Mouse (Mus musculus): ENCODE data around the gene Rapgef3. TPM values are rescaled to one million over a fixed set of nuclear protein-coding genes. Genes with fewer than 3 reads are reported as not detected.

Gene Rapgef3
- total and polyA plus RNA-seq, 2 experiments from 2014 or later, result 17.6 to 57.8 TPM

DNA sequence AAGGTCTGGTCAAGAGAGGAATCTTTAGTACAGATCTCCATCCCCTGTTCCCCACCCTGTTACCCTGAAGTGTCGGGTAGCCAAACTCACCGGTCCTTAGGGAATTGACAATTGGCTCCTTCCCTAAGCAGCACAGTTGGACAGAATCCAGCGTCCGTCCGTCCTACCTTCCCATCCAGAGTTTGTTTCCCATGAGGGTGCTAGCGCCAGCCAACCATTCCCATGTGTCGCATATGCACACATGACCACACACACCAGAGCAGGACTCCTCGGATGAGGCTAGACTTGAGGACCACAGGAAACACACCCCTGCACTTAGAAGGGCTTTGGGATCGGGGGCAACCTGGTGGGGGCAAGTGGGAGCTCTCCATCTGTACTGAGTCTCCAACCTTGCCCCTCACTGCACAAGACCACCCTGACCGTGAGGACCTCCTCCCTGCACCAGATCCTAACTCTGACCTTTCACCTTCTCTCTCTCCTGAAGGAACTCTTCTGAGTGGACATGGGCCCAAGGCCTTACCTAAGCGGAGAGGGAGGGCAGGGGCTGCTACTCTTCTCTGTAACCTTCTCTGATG lies 23.4 kb upstream of the Rapgef3 start:
- TF ChIP-seq CTCF (IDR thresholded peaks at IDR 0.05; ENCODE audit: low read depth), result no peak
- no peak for TF ChIP-seq EP300 (IDR thresholded peaks at IDR 0.05; ENCODE audit: low read depth)
- Histone ChIP-seq H3K4me1 (ENCODE audit: control insufficient read depth, insufficient read depth) (peaks cover 6% of the 10 kb centered on the region; the same call in 1 of the 2 replicates), H3K4me3 (ENCODE audit: low read depth, low read length) (no peak overlapping the region), H3K27me3 (ENCODE audit: control insufficient read depth, insufficient read depth, low read length) (no peaks in the 10 kb centered on the region), H3K27ac (ENCODE audit: low read depth) (no peak overlapping the region), H3K9me3 (replicated peaks; ENCODE audit: control insufficient read depth, low read length) (no peaks in the 10 kb centered on the region), H3K4me2 (ENCODE audit: low read depth, low read length) (no peak overlapping the region), H3K9ac (replicated peaks; ENCODE audit: low read depth, low read length) (no peak overlapping the region), H3K36me3 (replicated peaks; ENCODE audit: control insufficient read depth, insufficient read depth, low read length) (peaks cover 52% of the 10 kb centered on the region)
- WGBS, result 81% methylated on average over 11 of the region's 11 CpGs
- ATAC-seq (ENCODE audit: insufficient read depth, low read depth) (no peak), DNase-seq (ENCODE audit: low spot score) (no peak)

DNA sequence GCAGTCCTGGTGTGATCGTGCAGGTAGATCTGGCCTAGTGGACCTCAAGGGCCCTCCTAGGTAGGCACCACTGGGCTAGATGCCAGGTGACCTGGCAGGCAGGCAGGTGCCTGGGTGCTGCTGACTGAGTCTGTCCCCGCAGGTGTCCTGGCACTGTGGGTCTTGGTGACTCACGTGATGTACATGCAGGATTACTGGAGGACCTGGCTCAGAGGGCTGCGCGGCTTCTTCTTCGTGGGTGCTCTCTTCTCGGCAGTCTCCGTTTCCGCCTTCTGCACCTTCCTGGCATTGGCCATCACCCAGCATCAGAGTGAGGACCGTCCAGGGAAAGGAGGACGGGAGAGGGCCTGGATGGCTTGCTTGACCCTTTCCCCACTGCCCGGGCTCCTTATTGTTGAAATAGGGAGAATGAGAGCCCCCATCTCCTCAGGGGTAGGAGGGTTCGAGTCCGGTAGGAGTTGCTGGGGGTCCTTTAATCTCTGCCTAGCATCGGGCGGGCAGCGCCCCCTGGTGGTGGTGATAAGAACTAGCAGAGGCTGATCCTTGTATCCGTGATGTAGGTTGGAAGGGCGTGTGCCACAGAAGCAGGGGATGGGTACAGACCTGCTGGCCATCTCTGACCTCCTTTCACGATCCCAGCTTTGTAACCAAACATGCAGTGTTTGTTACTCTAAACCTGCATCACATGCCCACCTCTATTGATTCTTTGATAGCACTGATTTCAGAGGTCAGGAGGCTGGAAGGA lies 22.2 kb upstream of the Rapgef3 start:
- Histone ChIP-seq H3K36me3 (replicated peaks; ENCODE audit: control insufficient read depth, insufficient read depth, low read length) (peaks cover 39% of the 10 kb centered on the region), H3K9ac (replicated peaks; ENCODE audit: low read depth, low read length) (no peak overlapping the region), H3K9me3 (replicated peaks; ENCODE audit: control insufficient read depth, low read length) (no peaks in the 10 kb centered on the region), H3K27me3 (ENCODE audit: control insufficient read depth, insufficient read depth, low read length) (no peaks in the 10 kb centered on the region), H3K4me3 (ENCODE audit: low read depth, low read length) (no peak overlapping the region), H3K4me1 (ENCODE audit: control insufficient read depth, insufficient read depth) (peaks cover 13% of the 10 kb centered on the region), H3K4me2 (ENCODE audit: low read depth, low read length) (no peak overlapping the region), H3K27ac (ENCODE audit: low read depth) (no peak overlapping the region)
- TF ChIP-seq CTCF (IDR thresholded peaks at IDR 0.05; ENCODE audit: low read depth) (peak; percentile 63), EP300 (IDR thresholded peaks at IDR 0.05; ENCODE audit: low read depth) (no peak)
- WGBS, result 57% methylated on average over 20 of the region's 20 CpGs
- ATAC-seq (ENCODE audit: insufficient read depth, low read depth) (no peak), DNase-seq (ENCODE audit: low spot score) (no peak)

DNA sequence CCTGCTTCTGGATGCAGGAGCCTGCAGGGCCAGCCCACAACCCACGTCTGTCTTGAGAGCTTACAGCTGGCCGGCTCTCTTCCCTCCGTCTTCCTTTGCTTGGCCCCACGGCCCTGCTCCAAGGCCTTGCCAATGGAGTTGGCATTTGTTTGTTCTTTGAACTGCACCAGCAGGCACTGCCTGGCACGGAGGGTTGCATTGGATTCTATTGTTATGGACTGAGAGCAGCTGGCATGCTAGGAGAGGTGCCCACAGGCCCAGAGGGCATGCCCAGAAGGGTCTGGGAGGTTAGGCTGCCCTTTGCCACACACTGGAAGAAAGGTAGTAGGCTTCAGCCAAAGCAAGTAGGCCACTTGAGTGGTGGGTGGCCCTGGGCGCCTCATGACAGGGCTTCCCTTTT lies 21.0 kb upstream of the Rapgef3 start:
- Histone ChIP-seq H3K9me3 (replicated peaks; ENCODE audit: control insufficient read depth, low read length) (no peaks in the 10 kb centered on the region), H3K4me2 (ENCODE audit: low read depth, low read length) (no peak overlapping the region), H3K27ac (ENCODE audit: low read depth) (no peak overlapping the region), H3K27me3 (ENCODE audit: control insufficient read depth, insufficient read depth, low read length) (no peaks in the 10 kb centered on the region), H3K4me1 (ENCODE audit: control insufficient read depth, insufficient read depth) (peaks cover 16% of the 10 kb centered on the region), H3K36me3 (replicated peaks; ENCODE audit: control insufficient read depth, insufficient read depth, low read length) (peaks cover 28% of the 10 kb centered on the region), H3K4me3 (ENCODE audit: low read depth, low read length) (no peak overlapping the region), H3K9ac (replicated peaks; ENCODE audit: low read depth, low read length) (no peak overlapping the region)
- no peak for DNase-seq (ENCODE audit: low spot score)
- TF ChIP-seq CTCF (IDR thresholded peaks at IDR 0.05; ENCODE audit: low read depth) (no peak), EP300 (IDR thresholded peaks at IDR 0.05; ENCODE audit: low read depth) (no peak)
- ATAC-seq (ENCODE audit: insufficient read depth, low read depth), result no peak
- 51% methylated on average over 6 of the region's 6 CpGs for WGBS

DNA sequence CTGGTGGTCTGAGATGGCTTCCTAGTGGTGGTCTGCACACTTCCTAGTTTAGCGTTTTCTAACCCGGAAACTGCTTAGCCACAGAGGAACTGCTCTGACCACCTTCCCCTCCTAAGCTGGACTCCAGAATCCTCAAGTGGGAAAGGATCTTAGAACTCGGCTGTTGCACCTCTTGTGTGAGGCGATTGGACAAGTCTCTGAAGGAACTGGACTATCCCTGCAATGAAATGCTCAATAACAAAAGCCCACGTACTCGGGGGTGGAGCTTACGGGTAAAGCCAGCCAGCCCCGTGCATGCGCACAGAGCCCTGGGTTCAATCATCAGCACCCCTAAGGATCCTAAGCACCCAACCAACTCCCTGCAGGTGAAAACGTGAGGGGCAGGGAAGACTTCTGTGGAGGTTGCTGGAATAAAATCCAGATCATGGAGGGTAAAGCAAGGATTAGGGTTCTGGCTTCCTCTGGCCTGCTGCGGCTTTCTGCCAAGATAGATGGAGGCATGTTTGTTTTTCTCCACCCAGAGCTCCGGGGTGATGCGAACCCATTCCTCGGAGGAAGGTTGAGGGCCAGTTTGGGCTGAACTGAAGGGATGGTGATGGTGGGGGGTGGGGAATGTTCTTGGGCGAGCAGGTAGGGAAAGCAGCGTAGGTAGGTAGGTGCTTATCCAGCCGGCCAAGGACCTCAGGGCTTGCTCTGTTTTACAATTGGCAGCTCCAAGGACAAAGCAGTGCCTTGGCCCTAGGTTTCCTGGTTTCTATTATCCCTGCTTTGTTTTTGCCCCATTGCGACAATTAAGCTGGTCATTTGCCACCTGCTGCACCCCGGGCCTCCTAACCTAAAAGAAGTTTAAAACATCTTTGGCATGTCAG lies 20.3 kb upstream of the Rapgef3 start:
- ATAC-seq (ENCODE audit: insufficient read depth, low read depth) (no peak), DNase-seq (ENCODE audit: low spot score) (no peak)
- Histone ChIP-seq H3K9me3 (replicated peaks; ENCODE audit: control insufficient read depth, low read length) (no peaks in the 10 kb centered on the region), H3K4me3 (ENCODE audit: low read depth, low read length) (no peak overlapping the region), H3K4me2 (ENCODE audit: low read depth, low read length) (no peak overlapping the region), H3K36me3 (replicated peaks; ENCODE audit: control insufficient read depth, insufficient read depth, low read length) (peaks cover 20% of the 10 kb centered on the region), H3K9ac (replicated peaks; ENCODE audit: low read depth, low read length) (no peak overlapping the region), H3K27me3 (ENCODE audit: control insufficient read depth, insufficient read depth, low read length) (no peaks in the 10 kb centered on the region), H3K4me1 (ENCODE audit: control insufficient read depth, insufficient read depth) (peaks cover 16% of the 10 kb centered on the region), H3K27ac (ENCODE audit: low read depth) (peak overlapping the region; percentile 32; the same call in 1 of the 2 replicates)
- TF ChIP-seq CTCF (IDR thresholded peaks at IDR 0.05; ENCODE audit: low read depth) (no peak), EP300 (IDR thresholded peaks at IDR 0.05; ENCODE audit: low read depth) (no peak)
- WGBS, result 65% methylated on average over 19 of the region's 19 CpGs

DNA sequence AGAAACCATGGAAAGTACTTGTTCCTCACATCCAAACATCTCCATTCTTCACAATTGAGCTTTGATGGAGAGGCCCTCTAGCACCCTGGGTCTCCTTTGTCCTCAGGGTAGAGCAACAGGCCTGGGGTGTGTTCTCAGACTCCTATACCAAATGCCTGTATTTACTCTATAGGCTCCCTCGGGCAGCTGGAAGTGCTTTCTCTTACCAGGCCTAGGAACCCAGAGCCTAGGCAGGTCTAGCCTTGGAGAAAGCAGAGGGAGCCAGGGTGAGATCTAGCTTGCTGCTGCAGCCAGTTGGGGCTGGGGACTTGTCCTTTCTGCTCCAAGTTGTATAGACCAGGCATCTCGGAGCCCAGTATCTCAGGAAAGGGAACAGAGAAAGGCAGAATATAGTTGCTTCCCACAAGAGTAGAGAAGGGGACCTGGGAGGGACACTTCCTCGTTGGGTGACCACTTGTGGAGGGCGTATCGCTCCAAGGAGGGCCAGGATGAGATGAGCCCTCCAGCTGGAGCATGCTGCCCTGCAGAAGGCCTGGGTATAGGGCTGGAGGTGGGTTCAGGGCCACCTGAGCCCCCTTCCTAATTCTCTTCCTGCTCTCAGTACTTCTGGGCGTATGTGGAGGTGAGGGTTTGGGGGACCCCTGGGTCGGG lies 19.5 kb upstream of the Rapgef3 start:
- 82% methylated on average over 7 of the region's 7 CpGs for WGBS
- H3K9ac ChIP-seq (replicated peaks; ENCODE audit: low read depth, low read length), result no peak overlapping the region
- H3K9me3 ChIP-seq (replicated peaks; ENCODE audit: control insufficient read depth, low read length), result no peaks in the 10 kb centered on the region
- peaks cover 12% of the 10 kb centered on the region for H3K36me3 ChIP-seq (replicated peaks; ENCODE audit: control insufficient read depth, insufficient read depth, low read length)
- H3K4me1 ChIP-seq (ENCODE audit: control insufficient read depth, insufficient read depth), result peaks cover 20% of the 10 kb centered on the region
- DNase-seq (ENCODE audit: low spot score) (no peak), ATAC-seq (ENCODE audit: insufficient read depth, low read depth) (no peak)
- TF ChIP-seq CTCF (IDR thresholded peaks at IDR 0.05; ENCODE audit: low read depth), result no peak
- TF ChIP-seq EP300 (IDR thresholded peaks at IDR 0.05; ENCODE audit: low read depth), result no peak
- no peak overlapping the region for H3K4me2 ChIP-seq (ENCODE audit: low read depth, low read length)
- H3K27me3 ChIP-seq (ENCODE audit: control insufficient read depth, insufficient read depth, low read length), result no peaks in the 10 kb centered on the region
- H3K4me3 ChIP-seq (ENCODE audit: low read depth, low read length), result no peak overlapping the region
- peak overlapping the region; percentile 32 for H3K27ac ChIP-seq (ENCODE audit: low read depth)

Measured in heart, postnatal 0 days (tissue).